Mouse (Mus musculus): Measurements from ENCODE around the gene Slc10a7. TPM values are rescaled to one million over a fixed set of nuclear protein-coding genes. Genes with fewer than 3 reads are reported as not detected.

Gene Slc10a7
- polyA plus RNA-seq, 1 experiment = 4.7 TPM

GRCm38 (mm10) chr8:78578036-78578435 lies 68.9 kb downstream of the Slc10a7 start:
- Histone ChIP-seq H3K4me3 (replicated peaks; ENCODE audit: control insufficient read depth, low read depth, low read length) (no peak overlapping the region), H3K27ac (ENCODE audit: control insufficient read depth, insufficient read depth, low read depth, low read length, poor library complexity) (no peak overlapping the region), H3K4me1 (ENCODE audit: control insufficient read depth, insufficient read depth, low read length) (no peaks in the 10 kb centered on the region)
- 92% methylated on average over 3 of the region's 3 CpGs for WGBS
- no peak for TF ChIP-seq CTCF (IDR thresholded peaks at IDR 0.05; ENCODE audit: control insufficient read depth, insufficient read depth, low read length)
- TF ChIP-seq POLR2A (IDR thresholded peaks at IDR 0.05; ENCODE audit: borderline replicate concordance, control insufficient read depth, low read depth, low read length) = no peak

DNA sequence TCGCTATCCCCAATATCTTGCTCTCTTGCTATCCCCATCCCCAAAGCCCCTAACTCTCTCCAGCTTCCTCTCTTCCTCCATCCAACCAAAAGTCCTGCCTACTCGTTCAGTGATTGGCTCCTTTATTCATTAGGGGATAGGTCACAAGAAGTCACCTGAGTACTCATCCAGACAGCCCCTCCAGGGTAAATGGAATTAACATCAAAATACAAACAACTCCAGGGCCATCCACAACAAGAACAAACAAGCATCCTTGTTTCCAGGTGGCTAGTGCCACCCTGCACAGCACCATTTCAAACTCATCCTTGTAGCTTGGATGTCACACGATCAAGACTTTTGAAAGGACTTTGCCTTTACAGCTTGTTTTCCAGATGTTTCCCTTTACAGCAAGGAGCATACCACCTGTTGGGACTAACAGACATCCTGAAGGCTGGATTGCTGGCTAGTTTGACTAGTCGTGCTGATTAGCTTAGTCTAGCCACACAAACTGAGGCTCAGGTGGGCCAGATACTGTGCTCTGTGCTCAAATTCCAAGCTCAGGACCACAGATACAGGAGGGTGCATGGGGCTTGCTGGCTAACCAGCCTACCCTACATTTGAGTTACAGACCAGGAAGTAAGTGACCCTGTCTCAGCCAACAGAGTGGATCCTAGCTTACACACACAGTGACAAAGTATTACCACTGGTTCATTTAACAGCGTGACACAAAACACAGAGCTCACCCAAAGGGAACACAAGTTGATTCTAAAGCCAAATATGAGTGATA lies 75.0 kb downstream of the Slc10a7 start:
- WGBS = 85% methylated on average over 5 of the region's 5 CpGs
- no peak overlapping the region for H3K4me3 ChIP-seq (replicated peaks; ENCODE audit: control insufficient read depth, low read depth, low read length)
- no peak for TF ChIP-seq CTCF (IDR thresholded peaks at IDR 0.05; ENCODE audit: control insufficient read depth, insufficient read depth, low read length)
- no peak for TF ChIP-seq POLR2A (IDR thresholded peaks at IDR 0.05; ENCODE audit: borderline replicate concordance, control insufficient read depth, low read depth, low read length)
- no peaks in the 10 kb centered on the region for H3K4me1 ChIP-seq (ENCODE audit: control insufficient read depth, insufficient read depth, low read length)
- H3K27ac ChIP-seq (ENCODE audit: control insufficient read depth, insufficient read depth, low read depth, low read length, poor library complexity) = no peak overlapping the region

DNA sequence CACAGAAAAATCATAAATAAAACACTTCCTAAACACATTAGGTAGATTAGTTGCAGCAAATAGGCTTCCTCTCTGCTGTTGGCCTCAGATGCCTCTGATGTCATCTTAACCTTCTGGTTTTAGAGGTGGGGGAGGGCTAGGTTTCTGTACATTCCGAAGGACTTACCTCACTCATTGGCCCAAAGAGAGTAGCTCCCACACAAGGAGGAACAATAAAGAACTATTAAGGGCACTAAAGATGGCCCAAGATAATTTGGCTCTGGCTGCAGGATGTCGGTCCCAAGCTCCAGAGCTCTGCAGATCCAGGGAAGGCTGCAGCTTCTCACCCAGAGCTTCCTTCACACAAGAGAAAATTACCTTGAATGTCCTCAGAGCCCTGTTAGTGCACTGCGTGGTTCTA lies 75.7 kb downstream of the Slc10a7 start:
- Histone ChIP-seq H3K27ac (ENCODE audit: control insufficient read depth, insufficient read depth, low read depth, low read length, poor library complexity) (no peak overlapping the region), H3K4me3 (replicated peaks; ENCODE audit: control insufficient read depth, low read depth, low read length) (no peak overlapping the region), H3K4me1 (ENCODE audit: control insufficient read depth, insufficient read depth, low read length) (no peaks in the 10 kb centered on the region)
- TF ChIP-seq CTCF (IDR thresholded peaks at IDR 0.05; ENCODE audit: control insufficient read depth, insufficient read depth, low read length) (no peak), POLR2A (IDR thresholded peaks at IDR 0.05; ENCODE audit: borderline replicate concordance, control insufficient read depth, low read depth, low read length) (no peak)
- WGBS = 85% methylated on average over 3 of the region's 3 CpGs

DNA sequence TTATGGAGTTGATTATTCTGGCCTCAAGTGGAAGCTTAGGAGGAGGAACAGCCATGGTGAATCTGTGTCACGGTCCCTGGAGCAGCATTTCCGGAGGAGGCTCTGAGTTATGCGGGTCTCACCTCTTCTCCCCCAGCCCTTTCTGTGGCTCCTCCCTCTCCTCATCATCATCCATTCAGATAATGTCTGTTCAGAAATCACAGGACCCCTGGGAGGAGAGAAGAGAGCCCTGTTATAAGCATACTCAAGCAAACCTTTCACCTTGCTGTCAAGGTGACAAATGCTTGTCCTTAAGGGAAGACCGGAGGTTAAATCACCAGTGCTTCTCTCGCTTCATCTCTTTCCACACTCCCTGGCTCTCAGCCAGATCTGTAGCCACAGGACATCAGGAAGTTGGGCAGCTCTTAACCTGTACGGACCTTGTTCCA lies 86.3 kb downstream of the Slc10a7 start:
- no peak overlapping the region for H3K4me3 ChIP-seq (replicated peaks; ENCODE audit: control insufficient read depth, low read depth, low read length)
- no peak for TF ChIP-seq POLR2A (IDR thresholded peaks at IDR 0.05; ENCODE audit: borderline replicate concordance, control insufficient read depth, low read depth, low read length)
- no peak for TF ChIP-seq CTCF (IDR thresholded peaks at IDR 0.05; ENCODE audit: control insufficient read depth, insufficient read depth, low read length)
- H3K4me1 ChIP-seq (ENCODE audit: control insufficient read depth, insufficient read depth, low read length) = no peaks in the 10 kb centered on the region; the same call in 1 of the 2 replicates
- H3K27ac ChIP-seq (ENCODE audit: control insufficient read depth, insufficient read depth, low read depth, low read length, poor library complexity) = no peak overlapping the region
- 63% methylated on average over 6 of the region's 6 CpGs for WGBS

DNA sequence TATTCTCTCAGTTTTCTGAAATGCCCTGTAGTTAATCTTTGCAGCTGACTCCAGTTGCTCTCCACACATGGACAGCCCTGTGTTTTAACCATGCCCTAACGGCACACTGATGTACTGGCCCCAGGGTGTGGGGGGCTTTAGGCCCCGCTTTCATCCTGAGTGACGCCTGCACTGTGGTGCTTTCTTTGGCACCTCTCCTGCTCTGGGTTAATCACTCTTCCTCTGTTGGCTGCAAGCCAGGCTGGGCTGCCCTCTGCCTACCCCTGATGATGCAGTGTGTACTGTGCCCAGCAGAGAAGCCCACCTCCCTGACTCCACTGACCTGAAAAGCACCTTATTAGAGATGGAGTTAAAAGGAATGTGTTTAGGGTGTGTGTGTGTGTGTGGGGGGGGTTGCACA lies 89.1 kb downstream of the Slc10a7 start:
- H3K27ac ChIP-seq (ENCODE audit: control insufficient read depth, insufficient read depth, low read depth, low read length, poor library complexity) = no peak overlapping the region
- WGBS = 67% methylated on average over 3 of the region's 3 CpGs
- no peaks in the 10 kb centered on the region; the same call in 1 of the 2 replicates for H3K4me1 ChIP-seq (ENCODE audit: control insufficient read depth, insufficient read depth, low read length)
- TF ChIP-seq POLR2A (IDR thresholded peaks at IDR 0.05; ENCODE audit: borderline replicate concordance, control insufficient read depth, low read depth, low read length) (no peak), CTCF (IDR thresholded peaks at IDR 0.05; ENCODE audit: control insufficient read depth, insufficient read depth, low read length) (no peak)
- no peak overlapping the region for H3K4me3 ChIP-seq (replicated peaks; ENCODE audit: control insufficient read depth, low read depth, low read length)

DNA sequence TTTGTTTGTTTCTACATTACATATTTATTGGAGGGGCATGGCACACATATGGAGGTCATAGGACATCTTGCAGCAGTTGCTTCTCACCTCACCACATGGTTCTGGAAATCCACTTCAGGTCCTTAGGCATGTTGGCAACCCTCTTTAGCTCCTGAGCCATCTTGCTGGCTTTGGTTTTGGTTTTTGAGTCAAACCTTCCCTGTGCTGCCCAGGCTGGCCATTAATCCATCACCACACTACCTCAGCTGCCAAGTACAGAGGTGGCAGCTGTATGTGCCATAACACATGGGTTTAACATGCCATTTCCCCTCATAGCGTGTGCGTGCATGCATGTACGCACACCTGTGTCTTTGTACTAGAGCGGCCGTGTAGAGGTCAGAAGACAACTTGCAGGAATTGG lies 93.9 kb downstream of the Slc10a7 start:
- Histone ChIP-seq H3K27ac (ENCODE audit: control insufficient read depth, insufficient read depth, low read depth, low read length, poor library complexity) (no peak overlapping the region), H3K4me1 (ENCODE audit: control insufficient read depth, insufficient read depth, low read length) (no peaks in the 10 kb centered on the region), H3K4me3 (replicated peaks; ENCODE audit: control insufficient read depth, low read depth, low read length) (no peak overlapping the region)
- TF ChIP-seq CTCF (IDR thresholded peaks at IDR 0.05; ENCODE audit: control insufficient read depth, insufficient read depth, low read length) (no peak), POLR2A (IDR thresholded peaks at IDR 0.05; ENCODE audit: borderline replicate concordance, control insufficient read depth, low read depth, low read length) (no peak)
- WGBS = 92% methylated on average over 5 of the region's 5 CpGs

GRCm38 (mm10) chr8:78604426-78604825 lies 95.3 kb downstream of the Slc10a7 start:
- TF ChIP-seq POLR2A (IDR thresholded peaks at IDR 0.05; ENCODE audit: borderline replicate concordance, control insufficient read depth, low read depth, low read length) (no peak), CTCF (IDR thresholded peaks at IDR 0.05; ENCODE audit: control insufficient read depth, insufficient read depth, low read length) (no peak)
- Histone ChIP-seq H3K27ac (ENCODE audit: control insufficient read depth, insufficient read depth, low read depth, low read length, poor library complexity) (no peak overlapping the region), H3K4me3 (replicated peaks; ENCODE audit: control insufficient read depth, low read depth, low read length) (no peak overlapping the region), H3K4me1 (ENCODE audit: control insufficient read depth, insufficient read depth, low read length) (no peaks in the 10 kb centered on the region)
- WGBS = 93% methylated on average over 9 of the region's 9 CpGs

DNA sequence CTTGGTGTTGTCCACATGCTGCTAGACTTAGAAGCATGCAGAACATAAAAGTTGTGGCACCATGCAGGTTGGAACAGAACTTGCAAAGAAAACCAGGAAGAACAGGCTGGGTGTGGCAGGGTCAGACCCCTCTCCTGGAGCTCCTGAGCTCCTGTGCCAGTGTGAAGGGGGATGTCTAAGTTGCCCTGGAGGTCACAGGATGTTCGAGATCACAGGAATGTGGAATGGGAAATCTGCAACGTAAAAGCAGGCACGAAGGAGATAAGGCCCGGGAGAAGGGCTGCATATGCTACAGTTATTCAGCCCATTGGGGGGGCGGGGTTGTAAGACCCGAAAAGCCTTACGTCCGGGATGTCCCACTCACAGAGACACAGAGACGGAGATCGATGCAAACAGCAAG lies 100.2 kb downstream of the Slc10a7 start:
- TF ChIP-seq POLR2A (IDR thresholded peaks at IDR 0.05; ENCODE audit: borderline replicate concordance, control insufficient read depth, low read depth, low read length) = no peak
- TF ChIP-seq CTCF (IDR thresholded peaks at IDR 0.05; ENCODE audit: control insufficient read depth, insufficient read depth, low read length) = no peak
- Histone ChIP-seq H3K4me3 (replicated peaks; ENCODE audit: control insufficient read depth, low read depth, low read length) (no peak overlapping the region), H3K27ac (ENCODE audit: control insufficient read depth, insufficient read depth, low read depth, low read length, poor library complexity) (no peak overlapping the region), H3K4me1 (ENCODE audit: control insufficient read depth, insufficient read depth, low read length) (no peaks in the 10 kb centered on the region; the same call in 1 of the 2 replicates)
- WGBS = 89% methylated on average over 10 of the region's 10 CpGs
